Mouse (Mus musculus) cerebellum, adult 9-10 months (tissue): ENCODE data around the gene Csrnp3.
"Not testable (repeated sequence)": the region's sequence is repeated elsewhere in the genome, so short reads cannot be mapped to it uniquely, and the experiment has no call there.

Source experiments
- DNase-seq: peaks from one replicate; pipeline ENCODE4 v3.0.0; 2022

Csrnp3 gene

GRCm38 (mm10) chr2:65845551-65845950, at the start of gene Csrnp3:
Gene Csrnp3, plus strand, starts transcription at chr2:65845767.
- DNase-seq: peak; percentile 78

- no peak for DNase-seq
Measured at GRCm38 (mm10) chr2:65801054-65801709, 44.4 kb upstream of the Csrnp3 start.

GRCm38 (mm10) chr2:65806556-65806955, 39.0 kb upstream of the Csrnp3 start:
- no peak for DNase-seq

- not testable (repeated sequence) for DNase-seq
Measured at GRCm38 (mm10) chr2:65811203-65811602, 34.4 kb upstream of the Csrnp3 start.

- DNase-seq: no peak
Measured at GRCm38 (mm10) chr2:65818080-65818796, 27.3 kb upstream of the Csrnp3 start.

GRCm38 (mm10) chr2:65820114-65820769, 25.3 kb upstream of the Csrnp3 start:
- no peak for DNase-seq

GRCm38 (mm10) chr2:65826314-65826713, 19.3 kb upstream of the Csrnp3 start:
- no peak for DNase-seq

GRCm38 (mm10) chr2:65826801-65827200, 18.8 kb upstream of the Csrnp3 start:
- DNase-seq: no peak

GRCm38 (mm10) chr2:65828699-65829098, 16.9 kb upstream of the Csrnp3 start:
- no peak for DNase-seq

GRCm38 (mm10) chr2:65832738-65833395, 12.7 kb upstream of the Csrnp3 start:
- no peak for DNase-seq

GRCm38 (mm10) chr2:65833421-65833820, 12.1 kb upstream of the Csrnp3 start:
- no peak for DNase-seq

- DNase-seq: no peak
Measured at GRCm38 (mm10) chr2:65841606-65842005, 4.0 kb upstream of the Csrnp3 start.

GRCm38 (mm10) chr2:65842356-65842755, 3.2 kb upstream of the Csrnp3 start:
- no peak for DNase-seq

GRCm38 (mm10) chr2:65846000-65846755, 611 bp downstream of the Csrnp3 start:
- DNase-seq: no peak

- DNase-seq: no peak
Measured at GRCm38 (mm10) chr2:65847463-65848110, 2.0 kb downstream of the Csrnp3 start.

- no peak for DNase-seq
Measured at GRCm38 (mm10) chr2:65848706-65849105, 3.1 kb downstream of the Csrnp3 start.

GRCm38 (mm10) chr2:65850282-65850681, 4.7 kb downstream of the Csrnp3 start:
- not testable (repeated sequence) for DNase-seq

GRCm38 (mm10) chr2:65856791-65857190, 11.2 kb downstream of the Csrnp3 start:
- no peak for DNase-seq

- no peak for DNase-seq
Measured at GRCm38 (mm10) chr2:65859767-65860727, 14.5 kb downstream of the Csrnp3 start.

GRCm38 (mm10) chr2:65864778-65865339, 19.3 kb downstream of the Csrnp3 start:
- DNase-seq: no peak
